Mouse (Mus musculus): ENCODE results near the gene Cldn2.

DNA sequence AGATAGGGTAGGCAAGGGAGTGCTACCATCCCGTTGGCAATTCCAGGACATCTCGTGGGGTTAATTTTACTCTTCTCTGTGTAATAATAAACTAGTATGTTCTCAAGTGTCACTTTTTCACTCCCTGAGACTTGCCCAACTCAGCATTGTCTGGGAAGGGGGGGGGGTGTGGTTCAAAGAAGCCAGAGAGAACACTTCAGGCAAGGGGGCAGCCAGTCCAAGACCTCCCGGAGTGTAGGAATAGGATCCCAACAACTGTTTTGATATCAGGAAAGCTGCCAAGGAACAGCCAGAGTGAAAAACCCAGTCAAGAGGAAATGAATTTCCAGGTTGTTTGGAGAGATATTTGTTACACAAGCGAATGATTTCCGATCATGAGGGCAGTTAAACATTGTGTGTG, 14.6 kb downstream of the Cldn2 start:
- TF ChIP-seq CTCF (IDR thresholded peaks at IDR 0.05; ENCODE audit: borderline replicate concordance, insufficient read depth, low read depth, low read length) = no peak
- TF ChIP-seq POLR2A (IDR thresholded peaks at IDR 0.05; ENCODE audit: borderline replicate concordance, insufficient read depth, low read length) = no peak
